Mouse (Mus musculus) adrenal gland, adult 2 months (tissue): ENCODE results near the gene Ccdc146. TPM values are rescaled to one million over a fixed set of nuclear protein-coding genes. Genes with fewer than 3 reads are reported as not detected.
"Not testable (repeated sequence)": the region's sequence is repeated elsewhere in the genome, so short reads cannot be mapped to it uniquely, and the experiment has no call there.

Source experiments
- DNase-seq: peaks from one replicate; pipeline ENCODE4 v3.0.0; 2021
- polyA plus RNA-seq: library from polyadenylated mRNA; depleted of rRNA; stranded (reverse); fragments of >200 nt; gene quantifications from 2 replicates; pipeline ENCODE4 v1.2.3, GENCODE M21; 2012
- total RNA-seq, 2 experiments: library from RNA; stranded (reverse); gene quantifications; 2 replicates each; pipeline ENCODE4 v1.2.3; 2021

Gene Ccdc146
- total and polyA plus RNA-seq, 3 experiments: 0.14 to 0.18 (median 0.14) TPM

DNA sequence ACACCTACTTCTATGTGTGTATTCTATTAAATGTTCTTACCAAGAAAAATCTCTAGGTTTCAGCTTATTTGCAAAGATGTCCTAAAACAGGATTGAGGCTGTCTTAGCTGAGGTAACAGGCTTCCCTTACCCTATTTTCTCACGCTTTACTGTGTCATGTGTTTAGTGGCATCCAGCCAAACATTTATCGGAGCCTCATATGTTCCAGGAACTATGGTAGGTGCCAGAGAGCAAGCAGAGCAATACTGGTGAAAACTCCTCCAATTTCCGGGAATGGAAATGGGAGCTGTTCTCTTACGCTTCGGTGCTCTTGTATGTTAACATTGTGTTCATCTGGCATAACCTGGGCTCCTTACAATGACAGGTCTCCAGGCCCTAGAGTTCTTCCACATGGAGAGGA lies 92.8 kb downstream of the Ccdc146 start:
- peak; percentile 5 for DNase-seq

DNA sequence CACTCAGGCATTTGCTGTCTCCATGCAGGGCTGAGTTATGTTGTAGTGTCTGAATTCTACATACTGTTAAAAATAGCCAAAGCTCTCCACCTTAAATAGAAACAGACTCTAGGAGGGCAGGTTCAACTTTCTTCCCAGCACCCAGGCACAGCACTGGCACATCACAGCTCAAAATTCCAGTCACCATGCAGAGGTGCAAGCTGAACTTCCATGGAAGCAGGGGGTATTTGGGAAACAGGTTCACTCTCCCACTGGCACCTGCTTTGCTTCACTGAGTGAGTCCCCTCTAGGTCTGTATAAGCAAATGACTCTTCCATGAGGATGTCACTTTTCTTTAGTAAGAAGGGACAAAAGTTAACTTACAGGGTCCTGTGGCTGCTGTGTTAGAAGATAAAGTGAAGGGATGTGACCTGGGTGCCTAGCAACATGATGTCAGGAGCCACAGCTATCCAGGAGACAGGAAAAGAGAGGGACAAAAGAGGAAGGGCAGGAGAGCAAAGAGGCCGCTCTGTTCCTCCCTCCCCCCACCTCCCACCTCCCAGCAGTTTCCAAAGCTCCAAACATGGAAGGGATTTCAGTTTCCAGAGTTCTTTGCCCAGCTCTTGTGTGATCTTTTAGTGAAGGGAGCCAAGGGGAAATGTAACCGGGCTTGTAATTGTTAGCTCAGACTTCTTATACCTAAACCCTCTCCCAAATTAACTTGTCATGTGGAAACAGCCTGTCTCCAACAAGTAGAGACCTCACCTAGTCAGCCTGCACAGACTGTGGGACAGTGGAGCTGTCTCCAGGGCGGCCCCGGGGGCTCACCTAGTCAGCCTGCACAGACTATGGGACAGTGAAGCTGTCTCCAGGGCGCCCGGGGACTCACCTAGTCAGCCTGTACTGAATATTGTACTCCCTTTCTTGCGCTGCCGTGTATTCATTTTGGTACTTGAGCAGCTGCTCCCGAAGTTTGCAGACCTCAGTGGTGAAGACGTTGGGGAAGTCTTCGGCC lies 94.5 kb downstream of the Ccdc146 start:
- no peak for DNase-seq

DNA sequence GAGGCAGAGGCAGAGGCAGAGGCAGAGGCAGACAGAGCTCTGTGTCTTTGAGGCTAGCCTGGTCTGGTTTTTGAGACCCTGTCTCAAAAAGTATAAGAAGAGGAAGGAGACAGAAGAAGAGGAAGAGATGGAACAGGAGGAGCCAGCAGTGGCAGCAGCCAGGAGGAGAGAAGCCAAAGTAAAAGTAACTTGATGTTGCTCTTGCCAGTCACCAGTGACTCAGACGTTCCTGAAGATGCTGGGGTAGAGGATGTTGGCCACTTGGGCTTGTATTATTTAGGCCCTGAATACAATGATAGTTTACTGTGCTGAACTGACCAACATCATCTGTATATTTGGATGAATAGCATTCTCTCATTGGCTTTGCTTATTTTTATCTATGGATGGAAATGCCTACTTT lies 95.9 kb downstream of the Ccdc146 start:
- no peak for DNase-seq

DNA sequence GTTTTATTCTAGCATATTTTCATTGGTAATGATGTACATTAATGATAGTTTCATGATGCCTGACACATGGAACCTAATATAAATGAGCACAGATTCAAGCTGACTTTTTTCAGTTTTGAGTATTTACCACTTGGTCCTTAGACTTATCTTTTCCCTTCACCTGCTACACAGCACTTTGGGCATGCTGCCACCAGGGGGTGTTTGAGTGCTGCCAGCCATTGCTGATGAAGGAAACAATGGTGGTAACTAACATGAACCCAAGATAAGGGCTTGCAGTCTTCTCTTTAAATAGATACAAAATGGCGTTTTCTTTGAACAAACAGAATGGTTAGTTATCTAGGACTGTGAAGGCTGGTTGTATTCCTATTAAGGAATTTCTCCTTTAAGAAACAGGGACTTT lies 98.0 kb downstream of the Ccdc146 start:
- DNase-seq: peak; percentile 68

DNA sequence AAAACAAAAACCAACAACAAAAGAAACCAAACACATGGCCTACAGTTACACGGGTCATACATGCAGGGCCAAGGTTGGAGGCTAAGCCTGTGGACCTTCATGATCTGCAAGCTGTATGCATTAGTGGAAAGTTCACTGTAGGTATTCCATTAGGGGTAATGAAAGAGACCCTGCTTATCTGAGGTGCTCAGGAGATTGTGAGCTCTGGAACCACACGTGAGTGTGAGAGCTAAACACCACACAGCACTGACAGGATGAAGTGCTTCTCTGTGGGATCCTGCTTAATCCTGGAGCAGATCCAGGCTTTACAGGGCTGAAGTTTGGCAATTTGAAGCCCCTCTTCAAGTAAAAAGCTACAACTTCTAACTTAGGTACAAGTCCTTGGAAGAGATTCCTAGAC lies 104.3 kb downstream of the Ccdc146 start:
- DNase-seq: no peak

DNA sequence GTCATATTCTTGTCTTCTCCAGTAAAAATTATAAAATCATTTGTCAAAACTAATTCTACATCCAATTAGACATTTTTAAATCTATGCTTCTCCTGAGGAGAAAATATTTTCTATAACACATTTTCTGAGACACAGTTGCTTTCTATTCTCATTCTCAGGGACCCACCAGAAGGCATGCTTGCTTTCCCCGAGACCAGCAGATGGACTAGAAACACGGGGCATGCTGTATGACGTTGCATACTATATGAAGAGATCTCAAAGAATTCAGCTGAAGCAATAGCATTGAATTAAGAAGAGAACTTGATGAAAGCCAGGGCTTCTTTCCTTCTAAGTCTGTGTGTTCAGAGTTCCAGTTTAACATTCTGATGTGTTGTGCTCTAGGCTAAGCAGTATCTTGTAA lies 109.8 kb downstream of the Ccdc146 start:
- DNase-seq: no peak

DNA sequence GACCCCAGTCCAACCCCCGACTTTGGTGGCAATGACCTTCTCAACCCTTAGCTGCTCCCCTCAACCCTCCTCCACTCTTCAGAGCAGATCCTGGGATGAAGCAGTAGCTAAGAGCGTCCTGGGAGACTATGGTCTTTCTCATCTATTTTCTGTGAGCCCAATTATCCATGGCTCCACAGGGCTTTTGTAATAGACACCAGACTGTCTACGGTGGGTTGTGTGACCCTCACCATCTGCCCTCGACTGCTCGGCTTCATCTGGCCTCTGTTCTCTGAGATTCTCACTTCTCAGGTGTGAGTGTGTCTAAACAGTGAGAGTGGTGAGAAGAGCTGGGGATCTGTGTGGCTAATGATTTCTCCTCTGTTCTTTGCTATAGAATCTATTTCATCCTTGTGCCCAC lies 117.3 kb downstream of the Ccdc146 start:
- DNase-seq: no peak

DNA sequence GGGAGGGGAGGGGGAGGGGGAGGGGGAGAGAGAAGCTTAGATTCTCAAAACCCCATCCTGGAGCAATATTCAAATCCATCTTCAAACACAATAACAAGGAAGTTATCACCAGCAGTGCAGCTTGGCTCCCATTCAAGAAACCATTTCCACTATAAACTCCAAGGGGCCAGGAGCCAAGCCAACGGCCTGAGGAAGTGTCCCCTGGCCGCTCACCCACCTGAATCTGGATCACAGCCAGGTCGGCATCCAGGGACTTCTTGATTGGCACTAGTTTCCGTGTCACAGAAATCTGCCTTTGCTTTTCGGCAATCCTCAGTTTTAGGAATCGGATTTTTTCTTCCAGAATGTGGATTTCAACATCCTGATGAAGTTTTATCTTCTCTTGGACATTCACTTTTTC lies 123.5 kb downstream of the Ccdc146 start:
- no peak for DNase-seq

DNA sequence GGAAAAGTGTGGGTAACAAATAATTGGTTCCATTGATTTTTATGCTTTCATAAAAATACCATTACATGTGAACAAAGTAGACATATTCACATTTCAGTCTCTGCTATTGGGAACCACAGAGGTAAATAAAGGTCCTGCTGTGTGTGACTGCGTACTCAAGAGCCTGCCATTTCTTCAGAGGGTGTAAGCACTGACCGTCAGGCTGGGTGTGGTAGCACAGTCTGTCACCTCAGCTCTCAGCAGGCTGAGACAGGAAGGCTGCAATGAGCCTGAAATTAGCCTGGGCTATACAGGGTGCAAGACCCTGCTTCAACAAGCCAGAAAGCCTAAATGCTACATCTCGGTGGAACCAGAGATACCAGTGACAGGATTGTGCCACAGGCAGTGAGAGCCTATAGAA lies 124.4 kb downstream of the Ccdc146 start:
- DNase-seq: no peak

DNA sequence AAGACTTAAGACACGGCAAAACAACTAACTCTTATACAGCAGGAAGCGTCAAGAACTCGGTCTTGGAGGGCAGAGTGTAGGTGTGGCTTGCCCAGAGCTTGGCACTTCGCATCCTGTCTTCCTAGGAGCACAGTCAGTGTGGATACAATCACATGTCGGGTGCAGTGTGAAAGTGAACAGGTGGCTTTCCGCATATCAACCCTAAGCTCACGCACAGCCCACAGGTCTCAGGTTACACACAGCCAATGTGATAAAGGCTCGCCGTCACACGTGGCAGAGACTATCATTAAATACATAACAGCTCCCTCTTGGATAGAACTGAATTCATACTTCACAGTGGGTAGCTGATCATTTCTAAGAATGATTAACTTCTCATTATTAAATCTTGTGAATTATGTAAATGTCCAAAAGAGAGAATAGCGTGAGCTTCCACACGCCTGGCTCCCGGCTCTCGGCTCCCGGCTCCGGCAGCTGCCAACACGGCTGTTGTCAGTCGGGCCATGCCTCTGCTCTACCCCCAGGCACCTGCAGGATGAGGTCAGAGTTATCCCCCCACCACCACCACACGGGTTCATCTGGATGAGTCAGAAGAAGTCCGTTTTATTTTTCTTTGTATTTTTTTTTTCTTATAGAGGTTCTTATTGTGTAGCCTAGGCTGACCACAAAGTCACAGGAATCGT lies 125.3 kb downstream of the Ccdc146 start:
- no peak for DNase-seq

DNA sequence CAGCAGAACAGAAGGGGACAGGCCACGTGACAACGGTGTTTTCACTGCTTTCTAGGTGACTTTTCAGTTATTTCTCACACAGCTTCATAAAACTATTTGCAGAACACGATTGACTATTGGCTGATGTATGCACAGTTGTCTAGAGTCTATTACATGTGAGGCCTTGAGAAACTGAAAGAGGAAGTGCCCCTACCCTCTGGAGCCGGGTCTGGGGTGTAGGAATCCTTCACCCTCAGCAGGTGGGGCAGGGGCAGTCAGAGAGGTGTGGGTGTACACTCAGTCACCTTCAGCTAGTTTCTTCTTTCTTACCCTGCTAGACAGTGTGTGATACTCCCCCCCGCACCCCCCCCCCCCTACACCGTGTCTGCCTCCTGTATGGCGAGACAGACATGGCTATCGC lies 128.8 kb downstream of the Ccdc146 start:
- no peak for DNase-seq

DNA sequence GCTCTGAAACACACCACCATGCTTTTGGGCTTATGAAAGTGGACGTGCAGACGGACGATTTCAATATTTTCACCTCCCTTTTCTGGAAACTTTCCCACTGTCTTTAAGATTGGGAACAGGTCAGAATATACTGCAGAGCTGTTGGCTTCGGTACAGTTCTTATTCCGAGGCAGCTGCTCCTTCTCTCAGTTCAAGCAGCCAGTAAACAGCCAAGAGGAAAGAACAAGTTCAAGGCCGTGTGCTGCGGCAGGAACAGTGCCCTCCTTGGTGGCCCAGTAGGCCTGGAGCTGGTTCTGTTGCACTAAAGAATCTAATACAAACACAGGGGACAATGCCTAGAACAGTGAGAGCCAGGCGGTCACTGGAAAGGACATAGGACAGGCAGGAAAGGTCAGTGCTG lies 133.9 kb downstream of the Ccdc146 start:
- no peak for DNase-seq

DNA sequence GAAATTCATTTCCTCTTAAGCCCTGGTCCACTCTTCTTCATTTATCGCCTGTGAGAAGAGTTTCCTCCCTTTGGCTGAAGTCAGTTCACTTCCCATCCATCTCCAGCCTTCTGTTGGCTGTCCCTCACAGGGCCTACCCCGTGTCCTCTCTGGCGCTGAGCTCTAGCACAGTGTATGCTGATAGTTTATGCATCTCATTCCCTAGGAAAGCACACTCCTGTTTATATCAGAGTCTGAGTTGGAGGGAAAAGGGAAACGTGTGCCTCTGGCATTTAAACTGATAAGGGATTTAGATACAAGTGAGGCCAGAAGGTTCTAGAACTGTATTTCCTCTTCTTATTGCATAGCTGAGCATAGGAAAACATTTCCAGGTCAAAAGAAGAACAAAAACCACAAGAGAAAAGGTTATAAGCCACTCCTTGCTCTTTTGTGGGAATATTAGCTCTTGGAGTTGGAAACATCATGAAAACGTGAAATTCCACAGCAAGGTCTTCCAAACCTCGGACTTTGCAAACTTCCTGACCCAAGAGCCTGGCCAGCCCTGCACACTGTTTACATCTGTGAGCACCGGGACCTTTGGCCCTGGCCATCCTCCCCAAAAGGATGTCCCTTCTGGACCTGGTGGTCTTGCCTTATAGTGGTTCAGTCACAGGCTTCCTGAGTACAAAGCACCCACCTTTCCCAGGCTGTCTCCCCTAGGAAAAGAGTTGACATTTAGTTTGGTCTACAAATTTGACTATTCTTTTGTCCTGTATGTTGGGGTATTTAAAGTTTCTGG lies 135.6 kb downstream of the Ccdc146 start:
- no peak for DNase-seq

DNA sequence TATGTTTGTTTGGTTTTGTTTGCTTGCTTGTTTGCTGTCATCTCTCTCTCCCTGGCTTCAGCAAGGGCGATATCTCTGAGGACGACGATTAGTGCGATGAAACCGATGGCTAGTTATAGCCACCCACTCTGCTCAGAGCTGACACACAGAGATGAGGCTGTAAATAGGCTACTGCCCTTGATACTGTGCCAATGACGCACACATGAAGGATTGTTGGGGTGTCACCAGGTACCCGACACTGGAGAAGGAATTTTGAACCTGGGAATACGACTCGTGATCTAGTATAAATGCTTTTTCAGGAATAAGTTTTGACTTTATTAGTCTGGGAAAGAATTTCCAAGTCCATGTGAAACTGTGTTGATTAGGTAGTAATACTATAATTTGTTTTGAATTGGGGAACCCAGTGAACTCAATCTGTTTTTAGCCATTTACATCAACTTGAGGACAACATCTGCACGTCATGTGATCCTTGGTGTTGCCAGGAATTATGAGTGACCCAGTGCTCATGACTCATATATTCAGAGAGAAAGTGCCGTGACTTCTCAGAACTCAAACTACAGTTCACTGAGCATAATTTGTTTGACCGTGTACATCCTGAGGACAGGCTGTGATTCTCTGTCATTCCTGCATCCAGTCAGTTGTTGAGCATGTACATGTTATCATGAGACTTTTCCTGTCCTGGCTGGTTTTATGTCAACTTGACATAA lies 141.0 kb downstream of the Ccdc146 start:
- DNase-seq: peak; percentile 68

DNA sequence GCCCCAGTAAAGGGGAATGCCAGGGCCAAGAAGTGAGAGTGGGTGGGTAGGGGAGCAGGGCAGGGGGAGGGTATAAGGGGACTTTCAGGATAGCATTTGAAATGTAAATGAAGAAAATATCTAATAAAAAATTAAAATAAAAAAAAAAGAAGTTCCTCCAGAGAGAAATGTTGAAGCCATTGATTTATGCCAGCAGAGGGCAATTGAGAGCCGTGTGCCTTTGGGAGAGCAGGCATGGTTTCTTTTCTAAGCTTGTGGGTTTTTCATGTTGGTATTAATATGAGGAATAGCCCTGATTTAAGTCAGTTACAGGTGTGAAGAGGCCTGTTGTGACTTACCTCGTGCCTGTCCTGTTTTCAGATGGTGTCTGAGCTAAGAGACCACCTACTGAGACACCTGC lies 146.8 kb downstream of the Ccdc146 start:
- not testable (repeated sequence) for DNase-seq

DNA sequence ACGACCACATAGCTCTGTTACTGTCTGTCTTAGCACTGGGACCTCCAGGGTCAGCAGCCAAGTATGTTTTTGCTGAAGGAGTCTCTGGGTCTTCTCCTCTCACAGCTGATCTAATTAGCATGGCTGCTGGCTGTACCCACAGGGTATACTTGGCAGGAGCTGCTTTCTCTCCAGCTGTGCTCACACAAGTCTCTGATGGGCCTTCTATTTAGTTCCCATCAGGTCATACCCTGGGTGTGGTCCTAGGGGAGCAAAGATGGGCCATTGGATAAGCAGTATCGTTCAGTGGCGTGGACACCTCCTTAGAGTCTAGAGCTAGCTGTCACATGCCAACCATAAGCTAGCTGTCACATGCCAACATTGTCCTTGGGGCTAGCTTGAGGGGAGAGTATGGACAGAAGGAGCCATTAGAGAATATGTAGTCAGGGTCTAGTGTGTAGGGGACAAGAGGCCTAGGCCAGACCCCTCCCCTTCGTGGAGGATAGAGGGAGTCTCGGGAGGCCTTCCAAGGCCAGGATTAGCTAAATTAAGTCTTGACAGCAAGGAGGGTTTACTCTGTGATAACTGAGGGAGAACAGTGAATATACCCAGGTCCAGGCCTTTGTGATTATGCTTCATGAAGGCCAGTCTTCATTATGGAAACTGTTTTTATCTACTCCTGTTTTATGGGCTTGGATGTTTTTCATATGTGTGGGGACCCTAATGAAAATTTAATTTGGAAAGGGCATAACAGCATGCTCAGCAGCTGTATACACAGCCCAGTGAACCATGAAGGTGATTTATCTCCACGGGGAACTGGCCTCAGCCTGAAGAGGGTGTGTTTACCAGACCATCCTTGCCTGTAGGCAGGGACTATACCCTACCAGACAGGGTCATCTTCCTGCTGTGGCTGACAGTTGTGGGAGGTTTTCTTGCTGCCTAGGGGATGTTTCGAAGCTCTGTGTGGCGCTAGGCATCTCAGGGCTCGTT lies 152.8 kb downstream of the Ccdc146 start:
- no peak for DNase-seq

DNA sequence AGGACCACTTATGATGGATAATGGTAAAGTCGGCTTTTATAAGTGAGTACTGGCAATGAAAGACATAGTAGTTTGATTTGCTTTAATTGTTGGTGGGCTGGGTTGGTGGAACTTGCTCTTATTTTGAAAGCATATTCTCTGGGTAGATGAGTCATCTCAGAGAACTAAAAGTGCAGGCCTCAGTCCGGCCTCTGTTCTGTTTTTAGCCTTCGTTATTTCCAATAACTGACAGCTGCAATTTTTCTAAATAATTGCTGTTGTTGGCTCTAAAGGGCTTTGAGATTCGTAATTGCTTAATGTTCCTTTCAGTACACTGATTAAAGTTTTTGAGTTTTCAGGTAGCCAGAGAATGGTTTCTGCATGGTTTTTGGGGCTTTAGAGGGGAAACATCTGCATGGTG lies 153.7 kb downstream of the Ccdc146 start:
- DNase-seq: no peak

DNA sequence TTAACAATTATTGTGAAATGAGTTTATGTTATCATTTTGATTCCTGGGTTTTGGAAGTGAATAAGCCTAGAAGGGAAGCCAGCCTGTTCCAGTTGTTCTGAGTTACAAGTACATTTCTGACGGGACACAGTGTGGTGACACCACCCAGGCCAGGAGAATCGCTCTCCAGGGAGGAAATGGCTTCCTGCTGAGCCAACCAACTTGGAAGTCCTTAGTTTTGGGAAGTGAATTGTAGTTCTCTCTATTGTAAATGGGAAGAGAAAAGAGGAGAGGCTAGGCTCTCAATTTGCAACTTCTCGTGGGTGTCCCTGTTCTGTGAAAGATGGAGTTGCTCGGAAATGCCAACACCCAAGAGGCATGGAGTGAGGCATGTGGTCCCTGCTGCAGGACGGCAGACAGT lies 155.0 kb downstream of the Ccdc146 start:
- DNase-seq: no peak

DNA sequence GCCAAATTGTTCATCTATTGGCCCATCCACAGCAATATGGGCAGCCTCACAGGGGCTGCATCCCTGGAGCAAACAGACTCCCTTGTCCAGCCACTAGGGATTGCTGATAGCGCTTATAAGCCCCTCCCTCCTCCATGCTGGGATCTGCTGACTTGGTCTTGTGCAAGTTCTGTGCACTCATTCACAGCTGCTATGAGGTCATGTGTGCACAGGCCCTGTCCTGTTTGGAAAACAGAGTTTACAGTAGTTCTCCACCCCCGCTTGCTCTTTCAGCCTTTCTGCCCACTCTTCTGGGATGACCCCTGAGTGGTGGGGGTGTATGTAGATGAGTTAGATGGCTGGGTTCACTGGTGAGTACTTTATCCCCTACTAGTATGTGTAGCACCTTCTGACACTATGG lies 157.4 kb downstream of the Ccdc146 start:
- no peak for DNase-seq

DNA sequence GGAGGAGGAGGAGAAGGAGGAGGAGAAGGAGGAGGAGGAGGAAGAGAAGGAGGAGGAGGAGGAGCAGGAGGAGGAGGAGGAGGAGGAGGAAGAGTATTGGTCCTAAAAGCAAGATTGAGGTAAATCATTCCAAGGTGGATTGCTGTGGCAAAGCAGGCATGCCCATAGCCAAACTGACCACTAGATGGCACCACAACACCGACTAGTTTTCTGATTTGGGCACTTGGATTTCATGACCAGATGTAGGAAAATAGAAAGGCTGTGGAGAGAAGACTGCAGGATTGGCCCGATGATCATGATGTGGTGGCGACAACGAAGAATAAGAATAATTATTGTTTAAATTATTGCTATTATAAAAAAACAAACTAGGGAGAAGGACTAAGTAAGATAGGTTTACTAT lies 159.4 kb downstream of the Ccdc146 start:
- peak; percentile 79 for DNase-seq
